Mouse (Mus musculus) C2C12 (cell line): ENCODE results near the gene Fezf2. TPM values are rescaled to one million over a fixed set of nuclear protein-coding genes. Genes with fewer than 3 reads are reported as not detected.

Experiments
- H3K27me3 ChIP-seq: one replicate; pipeline ENCODE4 v1.6.1; 2011; ENCODE audit not compliant: control insufficient read depth, insufficient read depth, insufficient read length
- H3K36me3 ChIP-seq: one replicate; pipeline ENCODE4 v1.6.1; 2011; ENCODE audit not compliant: control insufficient read depth, insufficient read depth
- H3K4me3 ChIP-seq: one replicate; pipeline ENCODE4 v1.5.1; 2011; ENCODE audit warnings: mild to moderate bottlenecking, control low read depth; ENCODE audit not compliant: poor library complexity, insufficient read depth, severe bottlenecking
- H3K79me2 ChIP-seq: one replicate; pipeline ENCODE4 v1.6.1; 2011; ENCODE audit not compliant: control insufficient read depth, insufficient read depth
- H3K79me3 ChIP-seq: one replicate; pipeline ENCODE4 v1.6.1; 2011; ENCODE audit warnings: low read depth, control low read depth
- H3ac ChIP-seq: one replicate; pipeline ENCODE3; 2011; ENCODE audit warnings: low read depth; ENCODE audit not compliant: control insufficient read depth, insufficient read length
- CEBPB ChIP-seq: IDR thresholded peaks from one replicate; pipeline ENCODE4 v1.6.1; 2011; ENCODE audit warnings: low read depth, mild to moderate bottlenecking, control low read depth, moderate library complexity
- CTCF ChIP-seq: IDR thresholded peaks from one replicate; pipeline ENCODE4 v1.5.1; 2011; ENCODE audit not compliant: control insufficient read depth, insufficient read depth, insufficient read length
- FOSL1 ChIP-seq: IDR thresholded peaks from one replicate; pipeline ENCODE4 v1.8.0; 2011; ENCODE audit warnings: mild to moderate bottlenecking, low read length; ENCODE audit not compliant: poor library complexity, insufficient read depth, severe bottlenecking
- MAX ChIP-seq: IDR thresholded peaks from one replicate; pipeline ENCODE4 v1.6.1; 2011; ENCODE audit warnings: mild to moderate bottlenecking, control low read depth
- MYOD1 ChIP-seq: IDR thresholded peaks from one replicate; pipeline ENCODE4 v1.6.1; 2011; ENCODE audit warnings: low read depth; ENCODE audit not compliant: control insufficient read depth, insufficient read length
- MYOG ChIP-seq: IDR thresholded peaks from one replicate; pipeline ENCODE4 v1.6.1; 2011; ENCODE audit not compliant: control insufficient read depth, insufficient read length; ENCODE audit errors: extremely low read depth
- USF1 ChIP-seq: IDR thresholded peaks from one replicate; pipeline ENCODE4 v1.6.1; 2011; ENCODE audit warnings: low read depth, mild to moderate bottlenecking, control low read depth, moderate library complexity
- polyA plus RNA-seq: library from polyadenylated mRNA; unstranded; fragments of >200 nt; fragmentation: generic; extraction: Trizol; gene quantifications from one replicate; pipeline ENCODE4 v1.2.1, GENCODE M21; 2012; ENCODE audit warnings: missing spikeins

Fezf2 gene
- polyA plus RNA-seq, 1 experiment = not detected

DNA sequence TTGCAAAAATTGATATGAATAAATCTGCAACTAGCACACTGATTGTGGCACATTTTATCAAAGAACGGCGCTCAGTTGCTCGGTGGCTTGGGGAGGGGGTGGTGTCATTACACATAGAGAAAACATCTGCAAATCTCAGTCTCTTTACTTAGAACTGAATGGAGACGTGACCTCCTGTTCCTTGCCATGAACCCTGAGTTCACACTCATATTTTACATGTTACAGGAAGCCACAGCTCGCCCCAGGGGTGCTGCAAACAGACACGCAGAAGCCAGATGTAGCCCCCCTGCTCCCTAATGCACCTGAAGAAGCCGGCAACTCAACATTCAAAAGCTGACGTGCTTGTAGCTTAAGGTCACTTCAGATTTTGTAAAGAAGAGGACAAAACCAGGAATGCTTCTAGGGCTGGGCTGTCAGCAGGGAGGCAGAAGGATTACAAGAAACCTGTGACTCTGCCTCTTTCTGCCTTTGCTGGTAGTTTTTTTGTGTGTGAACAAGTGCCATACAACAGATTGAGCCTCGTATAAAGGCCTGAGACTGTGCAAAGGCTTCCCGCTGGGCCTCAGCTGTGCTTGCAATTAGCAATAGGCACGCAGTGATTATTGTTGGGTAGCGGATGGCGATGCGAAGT is 40.9 kb upstream of the Fezf2 start:
- TF ChIP-seq CTCF (no peak), MAX (no peak), MYOD1 (no peak)
- Histone ChIP-seq H3K36me3 (no peaks in the 10 kb centered on the region), H3ac (no peak overlapping the region), H3K79me2 (no peaks in the 10 kb centered on the region), H3K4me3 (no peak overlapping the region), H3K27me3 (no peaks in the 10 kb centered on the region), H3K79me3 (no peaks in the 10 kb centered on the region)

DNA sequence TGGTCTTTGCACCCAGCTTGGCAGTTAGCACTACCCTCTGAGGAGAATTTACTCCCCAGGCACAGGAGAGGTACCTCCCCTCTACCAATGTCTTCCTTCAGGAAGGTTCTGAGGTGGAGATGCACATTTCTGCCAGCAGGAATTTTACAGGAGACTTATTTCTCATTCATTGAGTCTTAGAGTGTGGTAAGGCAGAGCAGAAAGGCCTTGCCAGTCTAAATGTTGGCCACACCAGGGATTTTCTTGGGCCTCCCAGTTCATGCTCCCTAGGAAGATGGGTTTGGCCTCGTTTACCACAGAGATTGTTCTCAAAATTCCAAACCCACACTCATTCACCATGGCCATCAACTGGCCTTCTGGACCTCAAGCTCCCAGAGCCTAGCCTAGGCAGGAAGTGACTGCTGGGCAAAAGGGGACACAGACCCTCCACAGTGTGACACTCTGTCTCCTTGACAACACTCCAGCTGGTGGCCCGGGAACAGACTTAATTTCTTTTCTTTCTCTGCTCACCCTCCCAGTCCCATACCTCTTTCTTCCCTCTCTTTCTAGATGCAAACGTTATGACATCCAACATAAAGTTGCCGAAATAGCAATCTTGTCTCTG is 40.3 kb upstream of the Fezf2 start:
- Histone ChIP-seq H3K36me3 (no peaks in the 10 kb centered on the region), H3K4me3 (no peak overlapping the region), H3K79me2 (no peaks in the 10 kb centered on the region), H3ac (no peak overlapping the region), H3K79me3 (no peaks in the 10 kb centered on the region), H3K27me3 (no peaks in the 10 kb centered on the region)
- no peak for TF ChIP-seq MAX
- TF ChIP-seq MYOG = no peak

DNA sequence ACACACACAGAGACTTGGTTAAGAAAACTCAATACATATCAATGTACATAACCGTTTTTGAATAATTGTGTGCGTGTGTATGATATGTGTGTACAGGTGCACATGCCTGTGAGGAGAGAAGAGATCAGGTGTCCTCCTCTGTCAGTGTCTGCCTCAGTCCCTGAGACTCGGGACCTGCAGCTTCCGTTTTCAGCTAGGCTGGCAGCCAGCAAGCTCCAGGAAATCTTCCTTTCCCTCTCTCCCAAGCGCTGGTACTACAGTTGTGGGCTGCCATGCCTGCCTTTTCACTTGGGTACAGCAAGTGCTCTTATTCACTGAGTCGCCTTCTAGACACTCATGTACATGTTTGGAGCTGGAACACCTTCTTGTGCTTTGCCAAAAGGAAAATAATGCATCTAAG is 39.2 kb upstream of the Fezf2 start:
- Histone ChIP-seq H3K79me3 (no peaks in the 10 kb centered on the region), H3K27me3 (no peaks in the 10 kb centered on the region), H3ac (no peak overlapping the region), H3K4me3 (no peak overlapping the region), H3K79me2 (no peaks in the 10 kb centered on the region), H3K36me3 (no peaks in the 10 kb centered on the region)
- TF ChIP-seq USF1 (no peak), CTCF (no peak), MYOG (no peak), FOSL1 (no peak), MAX (no peak), CEBPB (no peak), MYOD1 (no peak)

DNA sequence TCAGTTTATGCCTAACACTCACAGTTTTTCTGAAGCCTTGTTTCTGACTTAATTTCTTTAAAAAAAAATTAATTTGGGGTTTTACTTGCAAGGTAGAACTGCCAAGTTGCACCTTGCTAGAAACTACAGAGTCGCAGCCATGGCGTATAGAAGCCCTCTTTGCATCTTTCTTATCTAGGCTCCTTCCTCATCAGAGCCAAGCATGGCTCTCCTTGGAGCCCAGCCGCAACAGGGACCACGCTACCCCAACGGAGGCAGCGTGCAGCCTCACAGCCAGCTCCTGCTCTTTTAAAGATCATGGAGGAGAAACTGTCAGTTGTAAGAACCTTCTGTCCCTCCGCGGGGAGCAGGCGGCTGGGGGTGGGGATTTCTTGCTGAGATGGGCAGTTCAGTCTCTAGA is 29.9 kb upstream of the Fezf2 start:
- Histone ChIP-seq H3K4me3 (no peak overlapping the region), H3K36me3 (no peaks in the 10 kb centered on the region), H3K79me2 (no peaks in the 10 kb centered on the region), H3K27me3 (no peaks in the 10 kb centered on the region), H3ac (no peak overlapping the region), H3K79me3 (no peaks in the 10 kb centered on the region)
- TF ChIP-seq CTCF = no peak
- TF ChIP-seq USF1 = no peak
- TF ChIP-seq FOSL1 = no peak
- no peak for TF ChIP-seq MYOG
- TF ChIP-seq MYOD1 = no peak
- no peak for TF ChIP-seq CEBPB
- no peak for TF ChIP-seq MAX

DNA sequence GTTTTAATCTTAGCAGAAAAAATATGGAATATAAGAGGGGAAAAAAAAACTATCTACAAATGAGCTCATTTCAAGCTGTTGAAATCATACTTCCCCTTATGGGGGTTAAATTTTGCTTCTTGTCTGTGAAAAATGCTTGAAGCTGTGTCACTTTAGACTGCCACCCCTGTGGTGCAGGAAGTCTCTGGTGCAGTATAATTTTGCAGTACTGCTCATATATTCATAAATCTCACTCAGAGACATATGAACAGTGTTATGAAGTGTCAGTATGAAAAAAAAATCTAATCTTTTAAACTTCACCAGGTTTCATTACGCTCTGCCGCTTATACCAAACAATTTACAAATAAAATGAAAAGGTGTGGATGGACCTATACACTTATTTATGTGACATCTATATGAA is 29.3 kb upstream of the Fezf2 start:
- no peak overlapping the region for H3ac ChIP-seq
- no peaks in the 10 kb centered on the region for H3K27me3 ChIP-seq
- no peaks in the 10 kb centered on the region for H3K79me2 ChIP-seq
- H3K4me3 ChIP-seq = no peak overlapping the region
- H3K36me3 ChIP-seq = no peaks in the 10 kb centered on the region
- no peaks in the 10 kb centered on the region for H3K79me3 ChIP-seq
- TF ChIP-seq USF1 (no peak), CEBPB (no peak), FOSL1 (no peak), MYOD1 (no peak), MYOG (no peak), MAX (no peak), CTCF (no peak)

DNA sequence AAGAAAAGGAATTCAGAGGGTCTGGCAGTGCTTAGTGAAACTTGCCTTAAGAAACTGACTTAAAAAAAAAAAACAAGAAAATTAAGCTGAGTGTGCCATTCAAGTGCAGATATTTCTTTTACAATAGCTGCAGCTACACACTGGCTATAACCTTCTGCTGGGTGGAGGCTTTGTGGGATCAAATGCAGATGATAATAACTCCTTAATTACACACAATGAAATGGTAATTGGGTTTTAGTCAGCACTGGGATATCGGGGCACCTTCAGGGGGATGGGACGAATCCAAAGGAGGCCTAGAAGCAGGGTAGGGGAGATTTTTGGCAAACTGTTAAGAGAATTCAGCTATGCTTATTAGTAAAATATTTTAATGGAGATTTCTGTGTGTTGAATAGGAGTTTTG is 27.5 kb upstream of the Fezf2 start:
- Histone ChIP-seq H3K79me2 (no peaks in the 10 kb centered on the region), H3K79me3 (no peaks in the 10 kb centered on the region), H3ac (no peak overlapping the region), H3K27me3 (no peaks in the 10 kb centered on the region), H3K4me3 (no peak overlapping the region), H3K36me3 (no peaks in the 10 kb centered on the region)
- TF ChIP-seq CEBPB (no peak), MYOG (no peak), USF1 (no peak), MAX (no peak), FOSL1 (no peak), CTCF (no peak), MYOD1 (no peak)
